Mouse (Mus musculus): ENCODE results near the gene Tamm41.

DNA sequence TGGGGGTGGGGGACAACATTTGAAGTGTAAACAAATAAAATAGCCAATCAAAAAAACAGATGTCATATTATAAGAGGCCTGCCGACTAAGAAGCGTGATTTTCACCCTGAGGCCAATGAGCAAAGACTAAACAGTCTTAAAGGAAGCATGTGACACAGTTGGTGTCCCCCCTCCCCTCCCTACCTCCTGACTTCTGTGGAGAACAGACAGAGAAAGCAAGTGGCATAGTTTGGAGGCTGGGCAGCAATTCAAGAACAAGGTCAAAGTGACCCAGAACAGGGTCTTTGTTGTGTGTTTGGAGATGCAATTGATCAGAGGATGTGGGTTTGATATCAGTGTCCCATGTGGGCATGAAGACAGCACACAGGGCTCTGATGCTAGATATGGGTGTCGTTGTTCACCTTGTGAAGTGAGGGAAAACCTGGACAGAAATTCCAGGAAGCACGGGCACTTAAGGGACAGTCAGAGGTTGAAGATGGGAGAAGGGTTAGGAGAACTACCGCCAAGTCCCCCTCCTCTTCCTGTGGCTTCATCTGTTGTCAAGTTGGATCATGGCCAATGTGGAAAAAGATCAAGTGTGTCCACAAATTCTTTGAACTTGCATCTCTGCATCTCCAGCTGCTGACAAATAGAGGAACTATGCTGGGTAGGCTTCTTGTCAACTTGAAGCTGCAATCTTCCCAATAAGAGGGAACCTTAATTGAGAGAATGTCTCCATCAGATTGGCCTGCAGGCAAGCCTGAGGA lies 25.1 kb upstream of the Tamm41 start:
- TF ChIP-seq GATA1 (IDR thresholded peaks at IDR 0.05; ENCODE audit: borderline replicate concordance, low read length) (no peak), FLI1 (IDR thresholded peaks at IDR 0.05; ENCODE audit: low read length) (no peak)

Measured in megakaryocyte, embryonic 14.5 days (primary cell).